14 mouse cellular contexts compared by ENCODE assay signal in genomic region chr11:63023461-63023860, GRCm38 (mm10). TPM values are rescaled to one million over a fixed set of nuclear protein-coding genes. Genes with fewer than 3 reads are reported as not detected.
DNase-seq lines count a peak whose midpoint lies in the region; ATAC-seq and TF ChIP-seq lines count a peak whose summit lies in the region.
"Had no signal": no experiment of that assay in that cellular context is flagged by ENCODE, and none has a peak within 500 bp of the region (broad histone marks: within the 10 kb centered on the region; RNA-seq: fewer than 3 reads in every experiment).

No protein-coding gene starts in this region.

- no peak overlapping the region for H3K4me2 ChIP-seq in lung, embryonic 15.5 days
- H3K4me2 ChIP-seq in stomach, postnatal 0 days (replicated peaks; ENCODE audit: low read depth) = no peak overlapping the region
- H3K4me2 ChIP-seq in forebrain, embryonic 11.5 days (ENCODE audit: low read depth, low read length, severe bottlenecking) = no peak overlapping the region
- H3K4me2 ChIP-seq: forebrain, embryonic 13.5 days had no signal

- no peak overlapping the region for H3K4me3 ChIP-seq in lung, embryonic 15.5 days
- H3K4me3 ChIP-seq in lung, adult 2 months (replicated peaks; ENCODE audit: extremely low read depth, low read depth, low read length) = no peak overlapping the region
- H3K4me3 ChIP-seq in stomach, postnatal 0 days (ENCODE audit: low read depth, low read length) = no peak overlapping the region
- H3K4me3 ChIP-seq in forebrain, embryonic 11.5 days (ENCODE audit: low read depth, low read length) = no peak overlapping the region
- H3K4me3 ChIP-seq: forebrain, embryonic 13.5 days had no signal

- no peak for ATAC-seq in lung, embryonic 15.5 days (ENCODE audit: borderline replicate concordance, extremely low read depth, low FRiP score, low TSS enrichment)
- no peak for ATAC-seq in stomach, postnatal 0 days (ENCODE audit: low FRiP score, low TSS enrichment)
- no peak for ATAC-seq in forebrain, embryonic 11.5 days (replicated peaks; ENCODE audit: low FRiP score)
- ATAC-seq: forebrain, embryonic 13.5 days had no signal

- no peaks in the 10 kb centered on the region for H3K9me3 ChIP-seq in lung, embryonic 15.5 days
- no peaks in the 10 kb centered on the region for H3K9me3 ChIP-seq in stomach, postnatal 0 days (ENCODE audit: control insufficient read depth, low read length)
- H3K9me3 ChIP-seq in forebrain, embryonic 11.5 days (ENCODE audit: control insufficient read depth, low read length) = no peaks in the 10 kb centered on the region
- H3K9me3 ChIP-seq: forebrain, embryonic 13.5 days had no signal

- H3K4me1 ChIP-seq in lung, embryonic 15.5 days = peaks cover 88% of the 10 kb centered on the region
- H3K4me1 ChIP-seq in lung, adult 2 months (ENCODE audit: control insufficient read depth, insufficient read depth, low read length) = peaks cover 23% of the 10 kb centered on the region
- H3K4me1 ChIP-seq in stomach, postnatal 0 days (replicated peaks; ENCODE audit: control insufficient read depth, insufficient read depth) = no peaks in the 10 kb centered on the region; the same call in 1 of the 2 replicates
- H3K4me1 ChIP-seq in forebrain, embryonic 11.5 days (replicated peaks; ENCODE audit: control insufficient read depth, insufficient read depth, low read length) = no peaks in the 10 kb centered on the region
- H3K4me1 ChIP-seq: forebrain, embryonic 13.5 days had no signal

- H3K27me3 ChIP-seq in lung, embryonic 15.5 days = no peaks in the 10 kb centered on the region
- H3K27me3 ChIP-seq in stomach, postnatal 0 days (ENCODE audit: control insufficient read depth, insufficient read depth, low read length) = no peaks in the 10 kb centered on the region
- H3K27me3 ChIP-seq in forebrain, embryonic 11.5 days (ENCODE audit: control insufficient read depth, insufficient read depth, low read length) = no peaks in the 10 kb centered on the region
- H3K27me3 ChIP-seq: forebrain, embryonic 13.5 days had no signal

- DNase-seq in lung, adult 2 months = no peak
- peak; percentile 26 to 39 for DNase-seq in gastrocnemius, adult 8-10 months (ENCODE audit: low spot score in 2 of 2)
- peak; percentile 50 for DNase-seq in heart, postnatal 25 days (ENCODE audit: low spot score)
- no peak for DNase-seq in stomach, postnatal 0 days (ENCODE audit: low spot score)
- DNase-seq in forebrain, embryonic 11.5 days (ENCODE audit: low spot score) = no peak
- no peak for DNase-seq in cerebellum, postnatal 4 days (ENCODE audit: low spot score in 2 of 2)
- DNase-seq: cerebellum, adult 11 months; kidney, adult 11 months had no signal

- TF ChIP-seq POLR2A in lung, adult 2 months (IDR thresholded peaks at IDR 0.05; ENCODE audit: borderline replicate concordance, extremely low read depth, low read depth, low read length) = no peak

- peak overlapping the region; percentile 92 for H3K27ac ChIP-seq in lung, embryonic 15.5 days
- H3K27ac ChIP-seq in stomach, postnatal 0 days (replicated peaks) = peak overlapping the region; percentile 49; the same call in 1 of the 2 replicates
- H3K27ac ChIP-seq in forebrain, embryonic 11.5 days (ENCODE audit: low read depth, low read length) = no peak overlapping the region
- H3K27ac ChIP-seq: forebrain, embryonic 13.5 days had no signal

- TF ChIP-seq CTCF in lung, adult 2 months (IDR thresholded peaks at IDR 0.05; ENCODE audit: insufficient read depth, low read length) = no peak
- no peak for TF ChIP-seq CTCF in stomach, postnatal 0 days (IDR thresholded peaks at IDR 0.05; ENCODE audit: low read depth)

- intact Hi-C loops in heart, postnatal 25 days (cut with DNase I) = no loop called here

- TF ChIP-seq EP300 in stomach, postnatal 0 days (optimal IDR thresholded peaks at IDR 0.05) = no peak

- no peak overlapping the region for H3K9ac ChIP-seq in lung, embryonic 15.5 days
- no peak overlapping the region for H3K9ac ChIP-seq in stomach, postnatal 0 days (ENCODE audit: low read length)
- H3K9ac ChIP-seq in forebrain, embryonic 11.5 days (ENCODE audit: low read length) = no peak overlapping the region
- H3K9ac ChIP-seq: forebrain, embryonic 13.5 days had no signal

- no peaks in the 10 kb centered on the region for H3K36me3 ChIP-seq in lung, embryonic 15.5 days
- no peaks in the 10 kb centered on the region for H3K36me3 ChIP-seq in stomach, postnatal 0 days (ENCODE audit: control insufficient read depth, insufficient read depth, low read length)
- no peaks in the 10 kb centered on the region for H3K36me3 ChIP-seq in forebrain, embryonic 11.5 days (ENCODE audit: control insufficient read depth, insufficient read depth, low read length)

- 48% methylated on average over 5 of the region's 5 CpGs for WGBS in lung, embryonic 15.5 days
- 55% methylated on average over 5 of the region's 5 CpGs for WGBS in lung, adult 2 months
- WGBS in stomach, postnatal 0 days = 46% methylated on average over 5 of the region's 5 CpGs
- WGBS in forebrain, embryonic 11.5 days = 80% methylated on average over 5 of the region's 5 CpGs

RNA-seq across cellular contexts. Expression of gene Tekt3, which starts 38.0 kb away (rescaled TPM):
- 0.15 and 0.16 TPM in 2 replicates for polyA plus RNA-seq in lung, embryonic 15.5 days (2015; fragmentation: Nextera tagmentation; extraction: Ambion mirVana)
- 0.40 and 0.43 TPM in 2 replicates for polyA plus RNA-seq in lung, adult 2 months (2012; rRNA removed)
- total RNA-seq in gastrocnemius, adult 8-10 months (2022) = not detected
- total RNA-seq in heart, postnatal 25 days (2021) = not detected
- not detected in 2 replicates for polyA plus RNA-seq in stomach, postnatal 0 days (2015; fragmentation: Nextera tagmentation; extraction: Ambion mirVana)
- polyA plus RNA-seq in forebrain, embryonic 11.5 days (2014; fragmentation: Nextera tagmentation; extraction: Ambion mirVana) = not detected in 2 replicates
- total RNA-seq: ES-E14 had no signal
- polyA plus RNA-seq: forebrain, embryonic 13.5 days; heart, embryonic 16.5 days; limb, embryonic 11.5 days; urinary bladder, adult 2 months had no signal

Comparison
In these comparisons a context has a peak if more than half of its experiments do, and no peak if none do; other contexts are left out.
1. DNase-seq: peak in gastrocnemius, adult 8-10 months (2 of 2) and heart, postnatal 25 days (single experiment); none in lung, adult 2 months (single experiment), stomach, postnatal 0 days (single experiment), forebrain, embryonic 11.5 days (single experiment) and cerebellum, postnatal 4 days (0 of 2).